Mouse (Mus musculus) intestine, embryonic 14.5 days (tissue): Measurements from ENCODE around the gene Tmem108. TPM values are rescaled to one million over a fixed set of nuclear protein-coding genes. Genes with fewer than 3 reads are reported as not detected.

Experiments used
- ATAC-seq: fragments of 200-750 bp; cut with Nextera tagmentation; replicated peaks from 2 replicates; pipeline ENCODE4 v1.8.0; 2017; ENCODE audit warnings: low read depth, moderate number of reproducible peaks, moderate TSS enrichment, moderate library complexity; ENCODE audit not compliant: low FRiP score, low TSS enrichment
- DNase-seq: peaks from one replicate; pipeline ENCODE4 v3.0.0-alpha.2; 2018; ENCODE audit warnings: low spot score
- H3K27ac ChIP-seq: fragments of 300-500 bp; sonication (generic); 2 replicates; pipeline ENCODE4 v1.5.1; 2014; ENCODE audit warnings: low read depth, mild to moderate bottlenecking, control low read depth
- H3K27me3 ChIP-seq: fragments of 300-500 bp; sonication (generic); replicated peaks from 2 replicates; pipeline ENCODE4 v1.6.1; 2014; ENCODE audit warnings: low read length, control low read depth; ENCODE audit not compliant: control insufficient read depth, insufficient read depth
- H3K36me3 ChIP-seq: fragments of 300-500 bp; sonication (generic); 2 replicates; pipeline ENCODE4 v1.6.1; 2014; ENCODE audit warnings: low read length, control low read depth; ENCODE audit not compliant: control insufficient read depth, insufficient read depth
- H3K4me1 ChIP-seq: fragments of 300-500 bp; sonication (generic); replicated peaks from 2 replicates; pipeline ENCODE4 v1.6.1; 2014; ENCODE audit warnings: low read length, control low read depth, mixed read lengths; ENCODE audit not compliant: control insufficient read depth, insufficient read depth
- H3K4me2 ChIP-seq: fragments of 300-500 bp; sonication (generic); 2 replicates; pipeline ENCODE4 v1.6.1; 2014; ENCODE audit warnings: low read length
- H3K4me3 ChIP-seq: fragments of 300-500 bp; sonication (generic); 2 replicates; pipeline ENCODE4 v1.5.1; 2014; ENCODE audit warnings: low read depth, low read length, control low read depth, mixed read lengths
- H3K9ac ChIP-seq: fragments of 300-500 bp; sonication (generic); 2 replicates; pipeline ENCODE4 v1.6.1; 2014; ENCODE audit warnings: mild to moderate bottlenecking, low read length
- H3K9me3 ChIP-seq: fragments of 300-500 bp; sonication (generic); 2 replicates; pipeline ENCODE4 v1.6.1; 2016; ENCODE audit warnings: low read length, control low read depth; ENCODE audit not compliant: control insufficient read depth
- WGBS: fragments of 180-500 bp; shearing (Covaris S2); extraction: QIAGEN DNeasy Blood & Tissue Kit; methylation state at CpG from one replicate; pipeline ENCODE4 v1.1.7; 2014; 5-methylcytosine and 5-hydroxymethylcytosine counted together
- polyA plus RNA-seq: library from polyadenylated mRNA; unstranded; fragments of >200 nt; fragmentation: Nextera tagmentation; extraction: Ambion mirVana; gene quantifications from 2 replicates; pipeline ENCODE4 v1.2.1, GENCODE M21; 2014

The Tmem108 gene
- polyA plus RNA-seq, 1 experiment from 2014 or later, result 21.2 TPM

DNA sequence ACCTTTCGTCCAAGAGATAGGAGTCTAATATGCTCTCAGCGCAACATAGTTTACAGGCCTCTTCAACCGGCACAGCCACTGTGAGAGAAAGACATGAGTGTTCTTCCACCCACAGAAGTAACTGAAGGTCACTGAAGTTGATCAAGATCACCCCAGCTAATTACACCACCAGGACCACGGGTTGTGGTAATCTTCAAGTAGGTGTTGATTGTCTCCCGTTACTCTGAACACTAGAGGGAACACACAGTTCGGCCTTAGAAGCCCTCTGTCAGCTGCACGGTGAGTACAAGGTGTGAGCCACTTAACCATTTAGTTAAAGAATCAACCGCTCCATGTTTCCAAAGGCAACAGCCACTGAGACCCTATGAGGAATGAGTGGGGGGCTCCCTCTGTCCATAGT lies 269.7 kb downstream of the Tmem108 start:
- WGBS, result 74% methylated on average over 8 of the region's 8 CpGs
- no peak for ATAC-seq
- no peaks in the 10 kb centered on the region for H3K36me3 ChIP-seq

DNA sequence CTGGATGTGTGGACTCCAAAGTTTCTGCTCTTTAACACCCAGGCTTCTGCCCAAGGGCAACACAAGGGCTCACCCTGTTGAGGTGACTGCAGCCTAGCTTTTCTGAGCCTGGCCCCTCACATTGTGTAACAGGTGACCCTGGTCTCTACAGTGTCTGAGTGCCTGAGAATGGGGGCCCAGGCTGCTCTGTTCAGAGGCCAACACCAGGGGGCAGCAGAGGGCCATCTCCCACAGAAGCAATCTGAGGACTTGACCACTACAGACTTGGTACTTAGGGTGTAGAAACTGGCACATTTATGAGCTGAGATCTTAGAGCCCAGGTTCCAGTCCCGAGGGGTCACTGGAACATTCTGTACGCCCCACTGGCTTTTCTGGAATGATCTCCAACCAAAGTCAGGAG lies 271.2 kb downstream of the Tmem108 start:
- peaks cover 8% of the 10 kb centered on the region; the same call in 1 of the 2 replicates for H3K4me1 ChIP-seq
- no peaks in the 10 kb centered on the region for H3K27me3 ChIP-seq
- H3K36me3 ChIP-seq, result no peaks in the 10 kb centered on the region
- no peak overlapping the region for H3K9ac ChIP-seq
- H3K4me3 ChIP-seq, result no peak overlapping the region
- no peaks in the 10 kb centered on the region for H3K9me3 ChIP-seq
- ATAC-seq (peak; percentile 66; the same call in 1 of the 2 replicates), DNase-seq (peak; percentile 93)
- H3K4me2 ChIP-seq, result no peak overlapping the region
- 17% methylated on average over 2 of the region's 2 CpGs for WGBS
- H3K27ac ChIP-seq, result no peak overlapping the region

More for the DNA sequence above, 269.7 kb downstream of the Tmem108 start:
- Histone ChIP-seq H3K4me3 (no peak overlapping the region), H3K27me3 (no peaks in the 10 kb centered on the region), H3K9ac (no peak overlapping the region), H3K4me2 (no peak overlapping the region), H3K9me3 (no peaks in the 10 kb centered on the region), H3K27ac (no peak overlapping the region), H3K4me1 (0 out of 2 replicates have a peak, but pooled peaks cover 4% of the 10 kb centered on the region)
- no peak for DNase-seq

DNA sequence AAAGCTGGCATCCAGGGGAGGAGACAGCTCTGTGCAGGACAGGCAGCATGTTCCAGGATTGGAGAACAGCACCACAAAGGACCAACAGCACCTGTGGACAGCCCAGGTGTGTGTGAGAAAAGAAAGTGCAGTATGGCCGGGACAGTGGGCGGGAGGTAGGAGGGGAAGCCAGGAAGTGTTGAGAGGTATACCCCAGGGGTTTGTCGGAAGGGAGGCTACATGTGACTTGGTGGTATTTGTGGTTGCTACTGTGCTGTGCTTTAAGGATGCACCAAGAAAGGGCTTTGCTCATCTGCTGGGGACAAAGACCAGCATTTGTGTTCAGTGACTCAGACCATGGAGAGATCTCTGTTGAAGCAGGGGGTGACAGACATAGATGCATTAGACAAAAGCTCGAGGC lies 271.8 kb downstream of the Tmem108 start:
- Histone ChIP-seq H3K9me3 (no peaks in the 10 kb centered on the region), H3K4me3 (no peak overlapping the region), H3K4me1 (peaks cover 8% of the 10 kb centered on the region; the same call in 1 of the 2 replicates), H3K9ac (no peak overlapping the region), H3K27me3 (no peaks in the 10 kb centered on the region), H3K4me2 (no peak overlapping the region), H3K36me3 (no peaks in the 10 kb centered on the region), H3K27ac (no peak overlapping the region)
- no peak for ATAC-seq
- no peak for DNase-seq
- WGBS, result 82% methylated on average over 4 of the region's 4 CpGs

DNA sequence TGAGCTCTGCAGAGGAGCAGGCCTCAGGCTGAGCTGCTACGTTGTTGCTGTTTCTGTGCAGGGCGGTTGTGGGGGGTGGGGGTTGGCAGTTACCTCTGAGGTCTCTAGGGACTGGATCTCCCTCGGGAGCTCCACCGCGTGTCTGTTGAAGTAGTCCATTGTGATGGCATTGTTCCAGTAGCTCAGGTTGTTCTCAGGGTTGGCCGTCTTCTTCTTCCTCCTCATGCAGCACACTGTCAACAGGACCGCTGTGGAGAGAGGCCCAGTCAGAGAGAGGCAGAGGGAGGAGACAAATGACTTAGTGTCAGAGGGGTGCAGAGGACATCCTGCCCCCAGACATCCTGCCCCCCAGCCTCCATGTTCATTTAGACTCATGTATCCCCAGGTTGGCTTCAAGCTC lies 272.5 kb downstream of the Tmem108 start:
- H3K27me3 ChIP-seq, result no peaks in the 10 kb centered on the region
- no peak overlapping the region for H3K9ac ChIP-seq
- H3K4me3 ChIP-seq, result no peak overlapping the region
- no peak overlapping the region for H3K27ac ChIP-seq
- no peak for ATAC-seq
- H3K4me2 ChIP-seq, result no peak overlapping the region
- DNase-seq, result no peak
- 68% methylated on average over 7 of the region's 7 CpGs for WGBS
- no peaks in the 10 kb centered on the region for H3K9me3 ChIP-seq
- H3K36me3 ChIP-seq, result no peaks in the 10 kb centered on the region
- peaks cover 5% of the 10 kb centered on the region; the same call in 1 of the 2 replicates for H3K4me1 ChIP-seq

DNA sequence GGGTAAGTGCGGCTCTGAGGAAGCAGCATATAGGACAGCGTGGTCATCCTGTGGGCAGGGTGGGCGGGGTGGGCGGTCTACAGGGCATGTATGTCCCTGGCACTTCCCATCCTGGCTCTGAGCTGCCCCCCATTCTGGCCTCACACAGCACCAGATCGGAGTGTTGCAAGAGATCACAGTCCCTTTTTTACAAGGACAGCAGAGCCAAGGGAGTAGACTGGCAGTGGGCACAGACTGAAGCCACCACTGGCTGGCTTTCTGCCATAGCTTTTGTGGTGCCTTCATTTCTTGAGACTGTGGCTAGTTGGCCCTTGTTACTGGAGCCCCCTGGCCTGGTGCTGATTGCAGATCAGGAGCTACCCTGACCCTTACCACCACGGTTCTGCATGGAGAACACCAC lies 275.4 kb downstream of the Tmem108 start:
- DNase-seq, result no peak
- ATAC-seq, result no peak
- Histone ChIP-seq H3K36me3 (no peaks in the 10 kb centered on the region), H3K9ac (no peak overlapping the region), H3K4me1 (peaks cover 5% of the 10 kb centered on the region; the same call in 1 of the 2 replicates), H3K4me2 (no peak overlapping the region), H3K27ac (no peak overlapping the region), H3K4me3 (no peak overlapping the region), H3K27me3 (no peaks in the 10 kb centered on the region), H3K9me3 (no peaks in the 10 kb centered on the region)
- 92% methylated on average over 5 of the region's 6 CpGs for WGBS

DNA sequence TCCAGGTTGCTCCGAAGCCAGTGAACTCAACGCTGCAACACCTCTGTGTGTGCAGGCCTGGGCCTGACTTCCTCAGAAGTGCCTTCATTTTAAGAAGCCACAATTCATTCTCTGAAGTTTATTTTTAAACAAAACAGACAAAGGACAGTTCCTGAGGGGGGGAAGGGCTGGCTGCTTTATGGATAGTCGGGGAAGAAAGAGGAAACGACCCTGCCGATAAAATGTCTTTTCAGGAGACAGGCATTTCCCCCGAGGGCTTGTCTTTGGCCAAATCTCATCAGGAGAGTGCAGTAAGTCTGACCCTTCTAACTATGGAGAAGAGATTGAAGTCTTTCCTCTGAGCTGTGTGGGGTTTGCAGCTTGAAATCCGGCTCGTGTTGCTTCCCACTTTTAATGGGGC lies 276.0 kb downstream of the Tmem108 start:
- H3K9ac ChIP-seq, result no peak overlapping the region
- no peaks in the 10 kb centered on the region for H3K27me3 ChIP-seq
- no peaks in the 10 kb centered on the region for H3K36me3 ChIP-seq
- H3K27ac ChIP-seq, result no peak overlapping the region
- H3K4me2 ChIP-seq, result no peak overlapping the region
- H3K4me1 ChIP-seq, result peaks cover 8% of the 10 kb centered on the region; the same call in 1 of the 2 replicates
- WGBS, result 21% methylated on average over 8 of the region's 8 CpGs
- ATAC-seq (no peak), DNase-seq (no peak)
- no peak overlapping the region for H3K4me3 ChIP-seq
- no peaks in the 10 kb centered on the region for H3K9me3 ChIP-seq

DNA sequence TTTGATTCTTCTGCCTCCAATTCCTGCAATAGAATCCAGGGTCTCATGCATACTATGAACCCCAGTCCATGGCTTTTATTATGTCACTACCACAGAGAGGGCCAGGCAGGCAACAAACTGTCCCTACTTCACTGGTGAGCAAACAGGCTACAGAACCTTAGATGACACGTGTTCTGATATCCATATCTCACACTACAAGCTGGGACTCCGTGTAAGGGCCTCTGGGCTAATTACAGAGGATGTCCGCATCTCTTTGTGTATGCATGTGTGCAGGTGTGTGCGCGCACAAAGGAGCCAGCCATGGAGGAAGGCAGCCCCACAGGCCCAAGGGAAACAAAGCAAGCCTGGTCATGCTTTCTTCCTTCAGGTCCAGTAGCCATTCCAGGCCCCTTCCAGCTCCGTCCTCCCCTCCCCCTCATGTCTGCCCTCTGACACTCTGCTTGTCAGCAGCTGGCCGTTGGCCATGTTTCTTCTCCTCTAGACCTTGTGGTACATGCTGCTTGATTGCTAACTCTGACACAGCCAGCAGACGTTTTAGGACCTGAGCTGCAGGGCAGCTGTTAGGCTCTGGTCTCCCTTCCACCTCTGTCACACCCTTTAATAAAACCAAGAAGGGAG lies 280.9 kb downstream of the Tmem108 start:
- WGBS, result 53% methylated on average over 8 of the region's 8 CpGs
- DNase-seq, result no peak
- Histone ChIP-seq H3K4me3 (no peak overlapping the region), H3K4me1 (peaks cover 4% of the 10 kb centered on the region; the same call in 1 of the 2 replicates), H3K36me3 (no peaks in the 10 kb centered on the region), H3K27ac (no peak overlapping the region), H3K27me3 (no peaks in the 10 kb centered on the region), H3K4me2 (no peak overlapping the region), H3K9me3 (no peaks in the 10 kb centered on the region), H3K9ac (no peak overlapping the region)
- ATAC-seq, result no peak

DNA sequence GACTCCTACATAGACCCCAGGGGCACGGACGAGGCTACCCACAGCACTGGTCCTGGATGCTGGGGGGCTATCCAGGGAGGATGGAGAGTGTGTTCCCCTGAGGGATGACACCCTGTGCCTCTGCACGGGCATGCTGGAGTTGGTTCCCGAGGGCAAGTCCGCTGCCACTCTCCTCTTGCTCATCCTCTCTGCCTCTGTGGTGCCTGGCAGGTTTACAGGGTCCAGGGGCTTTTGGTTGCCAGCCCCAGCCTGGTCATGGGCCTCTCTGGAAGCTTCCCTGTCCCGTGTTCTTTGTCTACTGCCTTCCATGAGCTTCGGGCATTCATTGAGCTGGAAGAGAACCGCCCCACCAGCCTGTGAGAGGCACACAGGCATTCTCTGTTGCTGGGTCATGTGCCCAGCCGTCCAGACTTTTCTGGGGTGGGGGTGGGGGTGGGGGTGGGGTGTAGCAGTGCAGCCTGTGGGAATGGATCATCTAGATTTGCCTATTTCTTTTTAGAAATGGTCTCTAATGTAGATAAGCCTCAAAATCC lies 281.5 kb downstream of the Tmem108 start, which contains the start of gene Bfsp2:
TSS of gene Bfsp2 (minus strand) at position 377 of the 533 bp plus-strand sequence.
- H3K9ac ChIP-seq, result no peak within 1 kb of the TSS
- no peak within 1 kb of the TSS for H3K4me2 ChIP-seq
- H3K27me3 ChIP-seq, result no peaks in the 10 kb centered on the region
- 76% methylated on average over 9 of the region's 9 CpGs for WGBS
- H3K4me3 ChIP-seq, result no peak within 1 kb of the TSS
- no peaks in the 10 kb centered on the region for H3K36me3 ChIP-seq
- DNase-seq (no peak), ATAC-seq (no peak)
- H3K4me1 ChIP-seq, result peaks cover 4% of the 10 kb centered on the region; the same call in 1 of the 2 replicates
- no peaks in the 10 kb centered on the region for H3K9me3 ChIP-seq
- H3K27ac ChIP-seq, result no peak within 1 kb of the TSS

DNA sequence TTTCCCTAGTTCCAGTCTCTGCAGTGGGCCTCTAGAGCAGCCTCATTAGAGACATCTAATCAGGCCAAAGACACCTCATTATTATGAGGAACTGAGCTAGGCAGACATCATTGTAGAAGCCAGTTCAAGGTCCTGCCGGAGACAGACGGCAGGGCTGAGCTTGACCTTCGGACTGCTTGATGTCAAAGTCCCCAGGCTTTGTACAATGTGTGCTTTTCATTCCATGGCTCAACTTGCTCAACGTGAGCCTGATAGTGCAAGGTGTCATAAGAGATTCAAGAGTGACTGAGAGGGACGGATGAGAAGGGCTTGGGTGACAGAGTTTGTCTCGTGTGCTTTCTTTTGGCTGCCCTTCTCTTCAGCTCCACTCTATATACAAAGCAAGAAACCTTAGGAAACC lies 286.2 kb downstream of the Tmem108 start:
- Histone ChIP-seq H3K27me3 (no peaks in the 10 kb centered on the region), H3K4me1 (peaks cover 3% of the 10 kb centered on the region; the same call in 1 of the 2 replicates), H3K27ac (no peak overlapping the region), H3K9me3 (no peaks in the 10 kb centered on the region), H3K36me3 (no peaks in the 10 kb centered on the region), H3K4me3 (no peak overlapping the region), H3K4me2 (no peak overlapping the region), H3K9ac (no peak overlapping the region)
- 64% methylated on average over 6 of the region's 6 CpGs for WGBS
- no peak for DNase-seq
- no peak; the same call in 1 of the 2 replicates for ATAC-seq
